Mouse (Mus musculus) heart, embryonic 16.5 days (tissue): ENCODE results near the gene Eef1akmt1. TPM values are rescaled to one million over a fixed set of nuclear protein-coding genes. Genes with fewer than 3 reads are reported as not detected.

Source experiments
- ATAC-seq: fragments of 200-750 bp; cut with Nextera tagmentation; replicated peaks from 2 replicates; pipeline ENCODE4 v1.8.0; 2017; ENCODE audit warnings: moderate number of reproducible peaks; ENCODE audit not compliant: insufficient read depth, low FRiP score; ENCODE audit errors: extremely low read depth
- H3K27ac ChIP-seq: fragments of 300-500 bp; sonication (generic); 2 replicates; pipeline ENCODE4 v1.5.1; 2014; ENCODE audit warnings: mild to moderate bottlenecking, low read length, control low read depth, moderate library complexity
- H3K27me3 ChIP-seq: fragments of 300-500 bp; sonication (generic); 2 replicates; pipeline ENCODE4 v1.6.1; 2014; ENCODE audit warnings: low read length, mixed read lengths; ENCODE audit not compliant: control insufficient read depth, insufficient read depth
- H3K36me3 ChIP-seq: fragments of 300-500 bp; sonication (generic); 2 replicates; pipeline ENCODE4 v1.6.1; 2014; ENCODE audit not compliant: control insufficient read depth, insufficient read depth
- H3K4me1 ChIP-seq: fragments of 300-500 bp; sonication (generic); 2 replicates; pipeline ENCODE4 v1.6.1; 2014; ENCODE audit warnings: low read length, mixed read lengths; ENCODE audit not compliant: control insufficient read depth, insufficient read depth
- H3K4me2 ChIP-seq: fragments of 300-500 bp; sonication (generic); 2 replicates; pipeline ENCODE4 v1.6.1; 2014; ENCODE audit warnings: low read depth, mild to moderate bottlenecking, control low read depth, low read length
- H3K4me3 ChIP-seq: fragments of 300-500 bp; sonication (generic); 2 replicates; pipeline ENCODE4 v1.5.1; 2014; ENCODE audit warnings: mild to moderate bottlenecking, control low read depth, low read length
- H3K9ac ChIP-seq: fragments of 300-500 bp; sonication (generic); 2 replicates; pipeline ENCODE4 v1.6.1; 2014; ENCODE audit warnings: low read length, control low read depth
- H3K9me3 ChIP-seq: fragments of 300-500 bp; sonication (generic); replicated peaks from 2 replicates; pipeline ENCODE4 v1.6.1; 2016; ENCODE audit warnings: low read length; ENCODE audit not compliant: control insufficient read depth
- WGBS: fragments of 180-500 bp; shearing (Covaris S2); extraction: QIAGEN DNeasy Blood & Tissue Kit; methylation state at CpG from one replicate; pipeline ENCODE4 v1.1.7; 2014; 5-methylcytosine and 5-hydroxymethylcytosine counted together
- polyA plus RNA-seq: library from polyadenylated mRNA; unstranded; fragments of >200 nt; fragmentation: Nextera tagmentation; extraction: Ambion mirVana; gene quantifications from 2 replicates; pipeline ENCODE4 v1.2.1, GENCODE M21; 2015

Eef1akmt1 gene
- polyA plus RNA-seq, 1 experiment from 2014 or later: 75.7 TPM

- Histone ChIP-seq H3K27ac (peak overlapping the region; percentile 51; the same call in 1 of the 2 replicates), H3K4me2 (no peak overlapping the region), H3K9ac (no peak overlapping the region), H3K27me3 (no peaks in the 10 kb centered on the region), H3K9me3 (no peaks in the 10 kb centered on the region), H3K4me3 (no peak overlapping the region), H3K36me3 (peaks cover 17% of the 10 kb centered on the region), H3K4me1 (peaks cover 19% of the 10 kb centered on the region)
- peak; percentile 98 for ATAC-seq
- WGBS: 9% methylated on average over 1 of the region's 1 CpGs
Measured at GRCm38 (mm10) chr14:57607500-57607899, 36.1 kb upstream of the Eef1akmt1 start.

- H3K4me2 ChIP-seq: no peak overlapping the region
- peaks cover 19% of the 10 kb centered on the region for H3K4me1 ChIP-seq
- H3K27me3 ChIP-seq: no peaks in the 10 kb centered on the region
- no peak overlapping the region for H3K27ac ChIP-seq
- no peak overlapping the region for H3K9ac ChIP-seq
- ATAC-seq: no peak
- peaks cover 17% of the 10 kb centered on the region for H3K36me3 ChIP-seq
- 55% methylated on average over 8 of the region's 8 CpGs for WGBS
- no peaks in the 10 kb centered on the region for H3K9me3 ChIP-seq
- H3K4me3 ChIP-seq: no peak overlapping the region
Measured at GRCm38 (mm10) chr14:57606663-57607365, 35.4 kb upstream of the Eef1akmt1 start.

DNA sequence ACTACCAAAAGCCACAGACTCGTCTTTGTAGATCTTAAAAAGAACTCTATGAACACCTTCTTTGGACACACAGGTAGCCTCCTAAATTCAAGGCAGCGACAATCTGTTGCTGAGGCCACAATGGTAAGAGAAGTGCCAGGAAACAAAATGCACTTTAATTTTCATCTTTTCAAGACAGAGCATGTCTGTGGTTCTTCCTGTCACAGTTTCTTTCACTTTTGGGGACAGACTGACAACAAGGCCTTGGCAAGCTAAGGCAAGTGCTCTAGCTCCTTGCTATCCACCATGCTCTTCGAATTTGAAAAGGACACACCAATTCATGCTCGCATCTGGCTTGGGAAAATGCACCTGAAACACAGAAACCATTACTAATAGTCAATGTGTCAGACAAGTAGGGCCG, 21.9 kb upstream of the Eef1akmt1 start:
- 93% methylated on average over 5 of the region's 5 CpGs for WGBS
- no peak for ATAC-seq

GRCm38 (mm10) chr14:57591830-57592229, 20.4 kb upstream of the Eef1akmt1 start:
- Histone ChIP-seq H3K4me2 (no peak overlapping the region), H3K9ac (no peak overlapping the region), H3K9me3 (no peaks in the 10 kb centered on the region), H3K36me3 (peaks cover 40% of the 10 kb centered on the region), H3K27ac (no peak overlapping the region), H3K4me1 (no peaks in the 10 kb centered on the region), H3K27me3 (no peaks in the 10 kb centered on the region), H3K4me3 (no peak overlapping the region)
- 84% methylated on average over 3 of the region's 3 CpGs for WGBS
- no peak for ATAC-seq

More for the DNA sequence above, 21.9 kb upstream of the Eef1akmt1 start:
- no peak overlapping the region for H3K27ac ChIP-seq
- no peaks in the 10 kb centered on the region for H3K9me3 ChIP-seq
- H3K9ac ChIP-seq: no peak overlapping the region
- no peaks in the 10 kb centered on the region for H3K4me1 ChIP-seq
- no peaks in the 10 kb centered on the region for H3K27me3 ChIP-seq
- H3K36me3 ChIP-seq: peaks cover 43% of the 10 kb centered on the region
- no peak overlapping the region for H3K4me3 ChIP-seq
- H3K4me2 ChIP-seq: no peak overlapping the region

GRCm38 (mm10) chr14:57576364-57577060, 5.1 kb upstream of the Eef1akmt1 start:
- WGBS: 88% methylated on average over 2 of the region's 2 CpGs
- Histone ChIP-seq H3K4me3 (no peak overlapping the region), H3K27me3 (no peaks in the 10 kb centered on the region), H3K9ac (no peak overlapping the region), H3K9me3 (peaks cover 13% of the 10 kb centered on the region), H3K36me3 (peaks cover 23% of the 10 kb centered on the region), H3K4me1 (no peaks in the 10 kb centered on the region), H3K27ac (no peak overlapping the region), H3K4me2 (no peak overlapping the region)
- ATAC-seq: no peak

GRCm38 (mm10) chr14:57574792-57575587, 3.6 kb upstream of the Eef1akmt1 start:
- H3K36me3 ChIP-seq: peaks cover 23% of the 10 kb centered on the region
- 76% methylated on average over 6 of the region's 6 CpGs for WGBS
- peaks cover 4% of the 10 kb centered on the region; the same call in 1 of the 2 replicates for H3K4me1 ChIP-seq
- H3K4me2 ChIP-seq: no peak overlapping the region
- no peak overlapping the region for H3K4me3 ChIP-seq
- no peak overlapping the region for H3K27ac ChIP-seq
- H3K9ac ChIP-seq: no peak overlapping the region
- no peaks in the 10 kb centered on the region for H3K27me3 ChIP-seq
- peaks cover 13% of the 10 kb centered on the region for H3K9me3 ChIP-seq
- ATAC-seq: no peak

DNA sequence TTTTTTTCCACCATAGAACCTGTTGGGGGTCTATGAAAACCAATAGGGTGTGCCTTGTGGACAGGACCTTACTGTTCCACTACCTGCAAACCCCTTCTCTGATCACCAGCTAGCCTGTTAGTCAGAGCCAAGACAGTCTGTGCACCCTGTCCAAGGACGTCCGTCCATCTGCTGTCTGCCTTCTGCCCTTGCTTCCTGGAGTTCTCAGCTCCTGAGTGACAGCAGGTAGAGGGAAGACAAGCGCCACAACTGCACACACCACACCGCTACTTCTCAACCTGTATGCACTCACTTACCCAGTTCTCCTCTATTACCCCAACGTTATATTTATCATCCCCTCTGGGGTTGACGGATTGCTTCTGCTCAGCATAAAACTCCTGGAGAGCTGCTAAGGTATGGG, 5.8 kb downstream of the Eef1akmt1 start:
- Histone ChIP-seq H3K9ac (no peak overlapping the region), H3K4me3 (no peak overlapping the region), H3K4me2 (no peak overlapping the region), H3K4me1 (no peaks in the 10 kb centered on the region; the same call in 1 of the 2 replicates), H3K27ac (no peak overlapping the region), H3K9me3 (no peaks in the 10 kb centered on the region), H3K27me3 (no peaks in the 10 kb centered on the region), H3K36me3 (no peaks in the 10 kb centered on the region)
- ATAC-seq: no peak
- 79% methylated on average over 6 of the region's 6 CpGs for WGBS

DNA sequence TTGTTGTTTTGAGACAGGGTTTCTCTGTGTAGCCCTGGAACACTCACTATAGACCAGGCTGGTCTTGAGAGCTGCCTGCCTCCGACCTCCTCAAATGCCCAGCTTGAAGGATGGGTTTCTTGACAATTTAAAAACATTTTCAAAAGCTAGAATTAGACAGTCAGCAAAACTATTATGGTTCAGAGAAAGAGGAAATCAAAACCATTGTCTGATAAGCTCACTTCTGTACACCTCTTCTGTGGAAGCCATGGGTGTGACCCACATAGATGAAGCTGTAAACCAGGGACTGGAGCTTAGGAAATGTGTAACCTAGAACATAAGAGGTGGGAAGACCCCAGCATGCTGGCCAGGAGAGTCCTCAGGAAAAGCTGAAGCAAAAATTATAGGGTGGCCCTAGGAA, 14.5 kb downstream of the Eef1akmt1 start:
- WGBS: 86% methylated on average over 1 of the region's 1 CpGs
- H3K36me3 ChIP-seq: no peaks in the 10 kb centered on the region; the same call in 1 of the 2 replicates

More for the DNA sequence above, 14.5 kb downstream of the Eef1akmt1 start:
- no peak for ATAC-seq
- no peaks in the 10 kb centered on the region for H3K4me1 ChIP-seq
- no peak overlapping the region for H3K4me2 ChIP-seq
- no peak overlapping the region for H3K4me3 ChIP-seq
- H3K27ac ChIP-seq: no peak overlapping the region
- no peaks in the 10 kb centered on the region for H3K9me3 ChIP-seq
- no peaks in the 10 kb centered on the region for H3K27me3 ChIP-seq
- H3K9ac ChIP-seq: no peak overlapping the region
